Mouse (Mus musculus) limb, embryonic 12.5 days (tissue): Measurements from ENCODE around the gene Pik3c2a. TPM values are rescaled to one million over a fixed set of nuclear protein-coding genes. Genes with fewer than 3 reads are reported as not detected.

Source experiments
- ATAC-seq: fragments of 200-750 bp; cut with Nextera tagmentation; 2 replicates; pipeline ENCODE4 v1.8.0; 2017; ENCODE audit warnings: low read depth, moderate TSS enrichment; ENCODE audit not compliant: insufficient number of reproducible peaks, insufficient read depth, low FRiP score, low TSS enrichment
- H3K27ac ChIP-seq: fragments of 300-500 bp; sonication (generic); 2 replicates; pipeline ENCODE4 v1.5.1; 2016; ENCODE audit warnings: mild to moderate bottlenecking, moderate library complexity
- H3K27me3 ChIP-seq: fragments of 300-500 bp; sonication (generic); 2 replicates; pipeline ENCODE4 v1.6.1; 2016; ENCODE audit warnings: mild to moderate bottlenecking, moderate library complexity
- H3K36me3 ChIP-seq: fragments of 300-500 bp; sonication (generic); 2 replicates; pipeline ENCODE4 v1.6.1; 2016; ENCODE audit warnings: mild to moderate bottlenecking, moderate library complexity
- H3K4me1 ChIP-seq: fragments of 300-500 bp; sonication (generic); replicated peaks from 2 replicates; pipeline ENCODE4 v1.6.1; 2016
- H3K4me2 ChIP-seq: fragments of 300-500 bp; sonication (generic); 2 replicates; pipeline ENCODE4 v1.6.1; 2016; ENCODE audit warnings: mild to moderate bottlenecking, moderate library complexity
- H3K4me3 ChIP-seq: fragments of 300-500 bp; sonication (generic); replicated peaks from 2 replicates; pipeline ENCODE4 v1.5.1; 2016; ENCODE audit warnings: mild to moderate bottlenecking
- H3K9ac ChIP-seq: fragments of 300-500 bp; sonication (generic); replicated peaks from 2 replicates; pipeline ENCODE4 v1.6.1; 2016; ENCODE audit warnings: mild to moderate bottlenecking, moderate library complexity
- H3K9me3 ChIP-seq: fragments of 300-500 bp; sonication (generic); 2 replicates; pipeline ENCODE4 v1.6.1; 2016; ENCODE audit warnings: mild to moderate bottlenecking, moderate library complexity
- WGBS: fragments of 180-500 bp; shearing (Covaris S2); methylation state at CpG from one replicate; pipeline ENCODE4 v1.1.7; 2016; 5-methylcytosine and 5-hydroxymethylcytosine counted together
- polyA plus RNA-seq: library from polyadenylated mRNA; unstranded; fragments of >200 nt; fragmentation: Nextera tagmentation; extraction: Ambion mirVana; gene quantifications from 2 replicates; pipeline ENCODE4 v1.2.1, GENCODE M21; 2016

Gene Pik3c2a
- polyA plus RNA-seq, 1 experiment from 2014 or later, result 38.5 TPM

- Histone ChIP-seq H3K9ac (no peak overlapping the region), H3K36me3 (no peaks in the 10 kb centered on the region), H3K27me3 (no peaks in the 10 kb centered on the region), H3K4me2 (no peak overlapping the region), H3K4me3 (no peak overlapping the region), H3K27ac (no peak overlapping the region), H3K9me3 (no peaks in the 10 kb centered on the region), H3K4me1 (peaks cover 26% of the 10 kb centered on the region)
- WGBS, result 39% methylated on average over 5 of the region's 5 CpGs
- ATAC-seq, result no peak
Observed at GRCm38 (mm10) chr7:116292377-116292776, 150.9 kb downstream of the Pik3c2a start.

GRCm38 (mm10) chr7:116290559-116290958 is 152.7 kb downstream of the Pik3c2a start:
- 75% methylated on average over 1 of the region's 1 CpGs for WGBS
- no peak overlapping the region for H3K4me2 ChIP-seq
- no peak overlapping the region for H3K27ac ChIP-seq
- no peak overlapping the region for H3K4me3 ChIP-seq
- peaks cover 40% of the 10 kb centered on the region for H3K4me1 ChIP-seq
- no peaks in the 10 kb centered on the region for H3K27me3 ChIP-seq
- H3K9me3 ChIP-seq, result no peaks in the 10 kb centered on the region
- ATAC-seq, result no peak
- H3K36me3 ChIP-seq, result no peaks in the 10 kb centered on the region
- H3K9ac ChIP-seq, result no peak overlapping the region

DNA sequence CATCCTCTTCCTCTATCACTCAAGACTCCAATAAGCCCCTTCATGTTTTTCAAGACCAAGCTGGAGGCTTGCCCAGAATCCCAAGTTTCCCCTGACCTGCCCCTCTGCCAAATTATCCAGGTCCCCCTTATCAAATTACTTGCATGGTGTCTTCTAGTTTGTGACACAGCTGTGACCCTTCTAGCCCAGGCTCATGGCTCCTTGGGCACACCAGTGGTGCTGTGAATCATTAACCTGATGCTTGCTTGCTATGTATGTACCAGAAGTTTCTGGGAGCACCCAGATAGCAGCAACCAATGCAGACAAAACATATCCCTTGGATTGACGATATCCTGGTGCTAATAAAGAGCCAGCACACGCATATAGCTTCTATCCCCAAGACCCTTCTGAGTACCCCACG is 154.3 kb downstream of the Pik3c2a start:
- Histone ChIP-seq H3K4me2 (no peak overlapping the region), H3K9ac (no peak overlapping the region), H3K9me3 (no peaks in the 10 kb centered on the region), H3K36me3 (no peaks in the 10 kb centered on the region), H3K4me3 (no peak overlapping the region), H3K4me1 (peaks cover 25% of the 10 kb centered on the region), H3K27ac (no peak overlapping the region), H3K27me3 (no peaks in the 10 kb centered on the region)
- no peak for ATAC-seq
- WGBS, result 95% methylated on average over 3 of the region's 3 CpGs

DNA sequence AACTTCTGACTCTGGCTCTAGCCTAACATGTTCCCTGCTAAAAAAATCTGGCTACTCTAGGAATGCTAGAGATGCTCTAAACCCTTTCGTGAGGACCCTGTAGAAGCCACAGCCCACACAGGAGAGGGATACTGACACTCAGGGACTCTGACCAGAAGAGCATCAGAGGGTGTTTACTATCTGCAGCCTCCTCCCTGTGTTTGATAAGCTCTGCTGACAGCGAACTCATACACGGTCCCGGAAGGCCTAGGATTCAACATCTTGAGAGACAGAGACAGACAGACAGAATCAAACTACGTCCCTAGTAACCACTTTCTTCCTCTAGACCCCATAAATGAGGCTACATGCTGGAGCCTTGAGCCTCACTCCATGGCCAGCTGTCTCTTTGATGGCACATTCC is 155.3 kb downstream of the Pik3c2a start:
- WGBS, result 83% methylated on average over 5 of the region's 5 CpGs
- no peak overlapping the region for H3K4me3 ChIP-seq
- no peak overlapping the region for H3K4me2 ChIP-seq
- no peaks in the 10 kb centered on the region for H3K36me3 ChIP-seq
- no peaks in the 10 kb centered on the region for H3K9me3 ChIP-seq
- peaks cover 22% of the 10 kb centered on the region for H3K4me1 ChIP-seq
- H3K27me3 ChIP-seq, result no peaks in the 10 kb centered on the region
- H3K27ac ChIP-seq, result no peak overlapping the region
- no peak overlapping the region for H3K9ac ChIP-seq
- no peak for ATAC-seq

Other genes with a start within 250 kb of the Pik3c2a start
- 8.6 and 11.4 TPM in 2 replicates for gene Plekha7, start 135.1 kb downstream of the Pik3c2a start, polyA plus RNA-seq
- 859 and 893 TPM in 2 replicates for gene Rps13, start 109.3 kb downstream of the Pik3c2a start, polyA plus RNA-seq
- 9.2 and 11.5 TPM in 2 replicates for gene Nucb2, start 60.9 kb upstream of the Pik3c2a start, polyA plus RNA-seq